Comparison of ENCODE assay signal across 9 mouse cellular contexts in the genomic region with DNA sequence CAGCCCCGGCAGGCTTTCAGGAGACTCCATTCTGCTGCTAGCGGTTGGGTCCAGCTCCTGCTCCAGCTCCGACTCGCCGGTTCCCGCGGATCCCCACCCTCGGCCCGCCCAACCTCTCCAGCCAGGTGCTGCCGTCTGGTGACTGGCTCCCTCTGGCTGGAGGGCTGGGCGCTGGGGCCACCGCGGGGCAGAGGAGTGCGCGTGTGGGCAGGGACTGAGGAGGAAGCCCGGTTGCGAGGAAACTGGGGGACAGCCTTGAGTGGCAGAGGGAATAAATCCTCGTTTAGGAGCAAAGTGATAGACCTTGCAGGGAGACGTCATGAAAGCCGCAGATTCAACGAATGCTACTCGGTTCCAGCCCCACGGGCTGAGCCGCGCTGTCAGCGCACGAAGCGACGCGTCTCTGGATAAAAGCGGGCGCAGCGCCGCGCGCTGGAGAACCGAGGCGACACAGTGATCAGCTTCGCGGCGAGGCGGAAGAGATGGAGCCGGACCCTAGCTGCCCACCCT. TPM values are rescaled to one million over a fixed set of nuclear protein-coding genes. Genes with fewer than 3 reads are reported as not detected.
DNase-seq lines count a peak whose midpoint lies in the region; ATAC-seq and TF ChIP-seq lines count a peak whose summit lies in the region.
"Had no signal": no experiment of that assay in that cellular context is flagged by ENCODE, and none has a peak within 500 bp of the region (broad histone marks: within the 10 kb centered on the region; RNA-seq: fewer than 3 reads in every experiment).

A gene (minus strand): TSS at position 362 of the 510 bp plus-strand sequence.

- no peaks in the 10 kb centered on the region for H3K4me1 ChIP-seq in lung, postnatal 0 days (ENCODE audit: insufficient read depth, low read depth, low read length)
- H3K4me1 ChIP-seq in neural tube, embryonic 15.5 days, result peaks cover 52% of the 10 kb centered on the region

- no peak for ATAC-seq in lung, postnatal 0 days
- peak; percentile 20; the same call in 1 of the 2 replicates for ATAC-seq in granulocyte monocyte progenitor cell, adult 5-6 weeks (replicated peaks; ENCODE audit: poor library complexity, severe bottlenecking)
- ATAC-seq in neural tube, embryonic 15.5 days (ENCODE audit: low FRiP score), result peak; percentile 89
- ATAC-seq in monocyte, adult 5-6 weeks (replicated peaks; ENCODE audit: insufficient number of reproducible peaks, low FRiP score, low TSS enrichment, poor library complexity, severe bottlenecking), result no peak

- no peak for DNase-seq in lung, postnatal 0 days (ENCODE audit: low spot score)
- no peak for DNase-seq in lung, postnatal 36 days
- peak; percentile 73 to 88 for DNase-seq in cerebellum, postnatal 4 days (ENCODE audit: low spot score in 2 of 2)
- peak; percentile 80 to 85 for DNase-seq in left cerebral cortex, adult 18-20 months (ENCODE audit: low spot score in 2 of 2)
- DNase-seq in urinary bladder, postnatal 4 days (ENCODE audit: low spot score in 2 of 2), result no peak

- H3K36me3 ChIP-seq in lung, postnatal 0 days (ENCODE audit: insufficient read depth, low read length), result no peaks in the 10 kb centered on the region
- no peaks in the 10 kb centered on the region for H3K36me3 ChIP-seq in neural tube, embryonic 15.5 days

- no peak within 1 kb of the TSS for H3K4me3 ChIP-seq in lung, postnatal 0 days (ENCODE audit: low read depth, low read length)
- H3K4me3 ChIP-seq in neural tube, embryonic 15.5 days (replicated peaks), result peak within 1 kb of the TSS; percentile 60
- H3K4me3 ChIP-seq: myocyte had no signal

- no peak within 1 kb of the TSS for H3K9ac ChIP-seq in lung, postnatal 0 days (replicated peaks; ENCODE audit: low read depth)
- H3K9ac ChIP-seq in neural tube, embryonic 15.5 days (replicated peaks), result peak within 1 kb of the TSS; percentile 71

- no peak for TF ChIP-seq EP300 in lung, postnatal 0 days (IDR thresholded peaks at IDR 0.05)

- peaks cover 14% of the 10 kb centered on the region; the same call in 1 of the 2 replicates for H3K27me3 ChIP-seq in lung, postnatal 0 days (replicated peaks; ENCODE audit: insufficient read depth, low read length)
- H3K27me3 ChIP-seq in neural tube, embryonic 15.5 days (replicated peaks), result peaks cover 12% of the 10 kb centered on the region; the same call in 1 of the 2 replicates

- H3K9me3 ChIP-seq in lung, postnatal 0 days (ENCODE audit: low read length), result no peaks in the 10 kb centered on the region
- H3K9me3 ChIP-seq in neural tube, embryonic 15.5 days (replicated peaks), result no peaks in the 10 kb centered on the region

- no peak within 1 kb of the TSS for H3K27ac ChIP-seq in lung, postnatal 0 days (ENCODE audit: low read length)
- peak within 1 kb of the TSS; percentile 82 for H3K27ac ChIP-seq in neural tube, embryonic 15.5 days (replicated peaks)

- TF ChIP-seq CTCF in lung, postnatal 0 days (IDR thresholded peaks at IDR 0.05), result peak; percentile 26

- 1% methylated on average over 43 of the region's 43 CpGs for WGBS in lung, postnatal 0 days
- under 1% methylated on average over 43 of the region's 43 CpGs for WGBS in neural tube, embryonic 15.5 days

- H3K4me2 ChIP-seq in lung, postnatal 0 days (replicated peaks; ENCODE audit: low read depth, low read length), result 0 out of 2 replicates have a peak within 1 kb of the TSS, but pooled peaks have one; percentile 11
- H3K4me2 ChIP-seq in neural tube, embryonic 15.5 days, result peak within 1 kb of the TSS; percentile 71

RNA-seq across cellular contexts. Expression of the gene that starts here (rescaled TPM):
- polyA plus RNA-seq in lung, postnatal 0 days (2015; fragmentation: Nextera tagmentation; extraction: Ambion mirVana), result not detected in 2 replicates
- not detected in 2 replicates for total RNA-seq in granulocyte monocyte progenitor cell, adult 5-6 weeks (2014; fragmentation: Nextera tagmentation)
- not detected in 2 replicates for total RNA-seq in granulocyte monocyte progenitor cell, adult 5-6 weeks (2017)
- total RNA-seq in left cerebral cortex, adult 18-20 months (2021), result 10 to 100 TPM; 75.5 to 83.1 TPM
- 4.1 and 5.9 TPM in 2 replicates for polyA plus RNA-seq in neural tube, embryonic 15.5 days (2015; fragmentation: Nextera tagmentation; extraction: Ambion mirVana)
- not detected in 3 replicates for total RNA-seq in monocyte, adult 5-6 weeks (2017)
- polyA plus RNA-seq: myocyte had no signal

Comparison
In these comparisons a context has a peak if more than half of its experiments do, and no peak if none do; other contexts are left out.
1. RNA of the gene that starts here (total RNA-seq): 75.5 to 83.1 TPM in left cerebral cortex, adult 18-20 months; not detected in granulocyte monocyte progenitor cell, adult 5-6 weeks and not detected in monocyte, adult 5-6 weeks; every median in the first group is over 10 times any median in the second.
2. Peak in ATAC-seq in granulocyte monocyte progenitor cell, adult 5-6 weeks; RNA of the gene not detected or under 1 TPM.
3. DNase-seq: peak in cerebellum, postnatal 4 days (2 of 2) and left cerebral cortex, adult 18-20 months (2 of 2); none in lung, postnatal 0 days (single experiment), lung, postnatal 36 days (single experiment) and urinary bladder, postnatal 4 days (0 of 2).